Mouse (Mus musculus) hindbrain, embryonic 15.5 days (tissue): ENCODE measurements around the gene Fam189b. TPM values are rescaled to one million over a fixed set of nuclear protein-coding genes. Genes with fewer than 3 reads are reported as not detected.
A peak's percentile ranks its signal among the peaks of the same experiment; 100 is the strongest.
"Not testable (repeated sequence)": the region's sequence is repeated elsewhere in the genome, so short reads cannot be mapped to it uniquely, and the experiment has no call there.

Experiments
- ATAC-seq: fragments of 200-750 bp; cut with Nextera tagmentation; 2 replicates; pipeline ENCODE4 v1.8.0; 2017; ENCODE audit warnings: low read depth, moderate number of reproducible peaks, moderate TSS enrichment; ENCODE audit not compliant: low FRiP score
- H3K27ac ChIP-seq: fragments of 300-500 bp; sonication (generic); replicated peaks from 2 replicates; pipeline ENCODE4 v1.5.1; 2015; ENCODE audit warnings: mild to moderate bottlenecking, inconsistent platforms
- H3K27me3 ChIP-seq: fragments of 300-500 bp; sonication (generic); 2 replicates; pipeline ENCODE4 v1.6.1; 2015; ENCODE audit warnings: control low read depth, inconsistent platforms
- H3K36me3 ChIP-seq: fragments of 300-500 bp; sonication (generic); 2 replicates; pipeline ENCODE4 v1.6.1; 2015; ENCODE audit warnings: control low read depth, inconsistent platforms
- H3K4me1 ChIP-seq: fragments of 300-500 bp; sonication (generic); replicated peaks from 2 replicates; pipeline ENCODE4 v1.6.1; 2015; ENCODE audit warnings: control low read depth, inconsistent platforms
- H3K4me2 ChIP-seq: fragments of 300-500 bp; sonication (generic); 2 replicates; pipeline ENCODE4 v1.6.1; 2015; ENCODE audit warnings: moderate library complexity, mild to moderate bottlenecking, inconsistent platforms
- H3K4me3 ChIP-seq: fragments of 300-500 bp; sonication (generic); 2 replicates; pipeline ENCODE4 v1.5.1; 2015; ENCODE audit warnings: mild to moderate bottlenecking, inconsistent platforms
- H3K9ac ChIP-seq: fragments of 300-500 bp; sonication (generic); 2 replicates; pipeline ENCODE4 v1.6.1; 2015; ENCODE audit warnings: inconsistent platforms
- H3K9me3 ChIP-seq: fragments of 300-500 bp; sonication (generic); 2 replicates; pipeline ENCODE4 v1.6.1; 2016; ENCODE audit warnings: control low read depth, inconsistent platforms
- WGBS: fragments of 180-500 bp; shearing (Covaris S2); methylation state at CpG from one replicate; pipeline ENCODE4 v1.1.7; 2015; 5-methylcytosine and 5-hydroxymethylcytosine counted together
- polyA plus RNA-seq: library from polyadenylated mRNA; unstranded; fragments of >200 nt; fragmentation: Nextera tagmentation; extraction: Ambion mirVana; gene quantifications from 2 replicates; pipeline ENCODE4 v1.2.1, GENCODE M21; 2015

Fam189b gene
- polyA plus RNA-seq, 1 experiment from 2014 or later: 39.2 TPM

DNA sequence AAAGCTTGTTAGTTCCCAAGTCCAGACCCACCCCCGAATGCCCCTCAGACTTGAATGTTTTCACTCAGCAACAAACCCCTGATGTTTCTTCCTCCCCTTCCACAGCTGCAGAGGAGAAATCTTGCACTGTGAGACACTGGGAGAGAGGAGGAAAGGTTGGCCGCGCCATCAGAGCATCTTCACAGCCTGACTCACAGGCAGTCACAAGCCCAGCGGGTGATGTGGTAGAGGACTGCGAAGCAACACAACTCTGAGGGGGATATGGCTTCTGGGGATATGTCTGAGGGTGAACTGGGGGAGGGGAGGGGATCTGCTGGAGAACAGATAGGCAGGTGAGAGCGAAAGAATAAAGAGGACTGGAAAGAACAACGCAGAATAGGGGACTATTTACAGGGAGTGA, 24.3 kb upstream of the Fam189b start:
- peak overlapping the region; percentile 74 for H3K4me2 ChIP-seq
- H3K27ac ChIP-seq: peak overlapping the region; percentile 67
- no peaks in the 10 kb centered on the region for H3K9me3 ChIP-seq
- ATAC-seq: no peak
- H3K4me1 ChIP-seq: peaks cover 32% of the 10 kb centered on the region
- peak overlapping the region; percentile 78 for H3K9ac ChIP-seq
- H3K27me3 ChIP-seq: no peaks in the 10 kb centered on the region
- 15% methylated on average over 7 of the region's 7 CpGs for WGBS
- peak overlapping the region; percentile 79 for H3K4me3 ChIP-seq
- no peaks in the 10 kb centered on the region for H3K36me3 ChIP-seq

DNA sequence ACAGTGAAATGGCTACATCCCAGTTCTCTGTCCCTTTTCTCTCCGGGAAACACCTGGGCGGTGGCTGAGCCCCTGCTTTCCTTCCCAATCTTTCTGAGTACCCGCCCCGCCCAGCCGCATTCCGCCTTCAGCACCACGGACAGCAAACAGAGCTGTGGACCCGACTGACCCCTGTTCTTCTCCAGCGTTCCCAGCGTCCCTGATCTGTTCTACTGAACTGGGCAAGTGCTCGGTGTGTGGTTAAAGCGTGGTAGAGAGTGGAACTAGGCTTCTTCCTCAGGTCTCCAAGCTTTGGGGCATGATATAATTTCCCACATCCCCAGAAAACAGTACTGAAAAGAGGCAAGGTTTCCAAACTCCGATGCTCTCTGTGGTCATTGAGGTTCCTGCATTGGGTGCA, 23.7 kb upstream of the Fam189b start:
- no peaks in the 10 kb centered on the region for H3K36me3 ChIP-seq
- no peaks in the 10 kb centered on the region for H3K27me3 ChIP-seq
- H3K4me2 ChIP-seq: peak overlapping the region; percentile 74
- ATAC-seq: 0 out of 2 replicates have a peak, but pooled peaks have one; percentile 5
- WGBS: 2% methylated on average over 13 of the region's 13 CpGs
- peak overlapping the region; percentile 79 for H3K4me3 ChIP-seq
- no peaks in the 10 kb centered on the region for H3K9me3 ChIP-seq
- peak overlapping the region; percentile 78 for H3K9ac ChIP-seq
- H3K4me1 ChIP-seq: peaks cover 38% of the 10 kb centered on the region
- peak overlapping the region; percentile 67 for H3K27ac ChIP-seq

GRCm38 (mm10) chr3:89159616-89160344, 23.2 kb upstream of the Fam189b start, which contains the start of gene Hcn3:
Gene Hcn3, minus strand, starts transcription at chr3:89160196.
- ATAC-seq: peak; percentile 82
- under 1% methylated on average over 57 of the region's 66 CpGs for WGBS
- Histone ChIP-seq H3K36me3 (no peaks in the 10 kb centered on the region), H3K4me2 (peak within 1 kb of the TSS; percentile 74), H3K4me1 (peaks cover 38% of the 10 kb centered on the region), H3K27ac (peak within 1 kb of the TSS; percentile 67), H3K4me3 (peak within 1 kb of the TSS; percentile 79), H3K27me3 (no peaks in the 10 kb centered on the region), H3K9me3 (no peaks in the 10 kb centered on the region), H3K9ac (peak within 1 kb of the TSS; percentile 78)

DNA sequence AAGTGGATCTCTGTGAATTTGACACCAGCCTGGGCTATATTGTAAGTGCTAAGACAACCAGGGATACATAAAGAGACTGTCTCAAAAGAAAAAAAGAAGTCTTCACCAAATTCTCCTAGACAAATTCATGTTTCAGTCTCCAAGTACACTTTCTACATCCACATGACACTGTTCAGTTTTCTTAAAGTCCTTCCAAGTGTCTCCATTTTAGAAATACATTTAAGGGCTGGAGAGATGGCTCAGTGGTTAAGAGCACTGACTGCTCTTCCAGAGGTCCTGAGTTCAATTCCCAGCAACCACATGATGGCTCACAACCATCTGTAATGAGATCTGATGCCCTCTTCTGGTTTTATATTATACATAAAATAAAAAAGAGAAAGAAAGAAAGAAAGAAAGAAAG, 21.7 kb upstream of the Fam189b start:
- peaks cover 49% of the 10 kb centered on the region for H3K4me1 ChIP-seq
- not testable (repeated sequence) for H3K36me3 ChIP-seq, H3K9ac ChIP-seq, H3K27ac ChIP-seq, ATAC-seq, H3K9me3 ChIP-seq, H3K4me2 ChIP-seq, H3K27me3 ChIP-seq, H3K4me3 ChIP-seq

DNA sequence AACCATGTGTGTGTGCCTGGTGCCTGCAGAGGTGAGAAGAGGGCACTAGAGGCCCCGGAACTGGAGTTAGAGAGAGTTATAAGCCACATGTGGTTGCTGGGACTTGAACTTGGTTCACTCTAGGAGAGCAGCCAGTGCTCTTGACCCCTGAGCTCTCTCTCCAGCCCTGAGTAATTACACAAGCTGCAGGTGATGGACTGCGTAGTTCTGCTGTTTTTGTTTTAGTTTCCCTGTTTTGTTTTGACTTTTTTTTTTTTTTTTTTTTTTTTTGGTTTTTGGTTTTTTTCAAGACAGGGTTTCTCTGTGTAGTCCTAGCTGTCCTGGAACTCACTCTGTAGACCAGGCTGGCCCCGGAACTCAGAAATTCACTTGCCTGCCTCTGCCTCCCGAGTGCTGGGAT, 21.2 kb upstream of the Fam189b start:
- Histone ChIP-seq H3K27me3 (no peaks in the 10 kb centered on the region), H3K36me3 (no peaks in the 10 kb centered on the region), H3K27ac (no peak overlapping the region), H3K9ac (no peak overlapping the region), H3K4me1 (peaks cover 54% of the 10 kb centered on the region), H3K4me2 (no peak overlapping the region), H3K9me3 (no peaks in the 10 kb centered on the region), H3K4me3 (no peak overlapping the region)
- no peak for ATAC-seq
- 85% methylated on average over 4 of the region's 4 CpGs for WGBS

DNA sequence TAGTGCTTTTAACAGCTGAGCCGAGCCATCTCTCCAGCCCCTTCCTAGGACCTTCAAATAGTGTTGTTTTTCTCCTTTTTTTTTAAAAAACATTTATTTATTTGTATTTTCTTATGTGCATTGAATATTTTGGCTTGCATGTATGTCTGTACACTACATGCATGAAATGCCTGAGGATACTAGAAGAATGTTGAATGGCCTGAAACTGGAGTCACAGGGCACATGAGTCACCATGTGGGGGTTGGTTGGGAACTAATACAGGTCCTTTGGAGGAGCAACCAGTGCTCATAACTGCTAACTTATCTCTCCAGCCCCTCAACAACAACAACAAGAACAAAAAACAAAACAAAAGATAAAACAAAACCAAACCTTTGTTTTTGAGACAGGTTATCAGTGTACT, 19.8 kb upstream of the Fam189b start:
- WGBS: 89% methylated on average over 1 of the region's 1 CpGs
- H3K4me3 ChIP-seq: no peak overlapping the region
- H3K4me1 ChIP-seq: peaks cover 46% of the 10 kb centered on the region
- H3K27me3 ChIP-seq: no peaks in the 10 kb centered on the region
- no peak overlapping the region for H3K9ac ChIP-seq
- no peak overlapping the region for H3K27ac ChIP-seq
- H3K9me3 ChIP-seq: no peaks in the 10 kb centered on the region
- no peak overlapping the region for H3K4me2 ChIP-seq
- ATAC-seq: no peak
- peaks cover 5% of the 10 kb centered on the region for H3K36me3 ChIP-seq

DNA sequence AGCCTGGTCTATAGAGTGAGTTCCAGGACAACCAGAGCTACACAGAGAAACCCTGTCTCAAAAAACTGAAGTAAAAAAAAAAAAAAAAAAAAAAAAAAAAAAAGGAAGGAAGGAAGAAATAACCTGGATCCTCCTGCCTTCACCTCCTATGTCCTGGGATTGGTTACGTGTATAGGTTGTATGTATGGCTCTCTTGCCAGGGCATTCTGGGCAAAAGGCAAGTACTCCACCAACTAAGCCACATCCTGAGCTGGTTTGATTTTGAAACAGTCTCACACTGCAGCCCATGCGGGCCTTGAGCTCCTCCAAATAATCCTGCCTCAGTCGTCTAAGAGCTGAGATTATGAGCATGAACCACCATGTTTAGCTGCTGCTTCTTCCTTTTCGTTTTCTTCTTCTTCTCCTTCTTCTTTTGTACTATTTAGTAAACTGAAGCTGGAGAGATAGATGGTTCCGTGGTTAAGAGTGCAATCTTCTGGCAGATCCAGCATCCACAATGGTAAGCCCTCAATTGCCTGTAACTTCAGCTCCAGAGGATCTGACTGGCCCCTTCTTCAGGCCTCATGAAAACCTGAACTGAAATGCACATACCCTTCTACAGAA, 19.2 kb upstream of the Fam189b start:
- Histone ChIP-seq H3K27ac (peak overlapping the region; percentile 93), H3K27me3 (no peaks in the 10 kb centered on the region), H3K4me2 (peak overlapping the region; percentile 64), H3K9me3 (no peaks in the 10 kb centered on the region), H3K4me1 (peaks cover 40% of the 10 kb centered on the region), H3K4me3 (peak overlapping the region; percentile 82), H3K9ac (peak overlapping the region; percentile 89), H3K36me3 (peaks cover 11% of the 10 kb centered on the region)
- ATAC-seq: no peak
- WGBS: 72% methylated on average over 5 of the region's 5 CpGs

GRCm38 (mm10) chr3:89164506-89165267, 18.3 kb upstream of the Fam189b start, which contains the start of gene Clk2:
Gene Clk2, plus strand, starts transcription at chr3:89164795.
- H3K4me2 ChIP-seq: peak within 1 kb of the TSS; percentile 64
- H3K9ac ChIP-seq: peak within 1 kb of the TSS; percentile 89
- H3K9me3 ChIP-seq: no peaks in the 10 kb centered on the region
- H3K4me1 ChIP-seq: peaks cover 33% of the 10 kb centered on the region
- ATAC-seq: peak; percentile 96
- H3K4me3 ChIP-seq: peak within 1 kb of the TSS; percentile 82
- WGBS: under 1% methylated on average over 69 of the region's 79 CpGs
- H3K27me3 ChIP-seq: no peaks in the 10 kb centered on the region
- peak within 1 kb of the TSS; percentile 93 for H3K27ac ChIP-seq
- H3K36me3 ChIP-seq: peaks cover 21% of the 10 kb centered on the region

DNA sequence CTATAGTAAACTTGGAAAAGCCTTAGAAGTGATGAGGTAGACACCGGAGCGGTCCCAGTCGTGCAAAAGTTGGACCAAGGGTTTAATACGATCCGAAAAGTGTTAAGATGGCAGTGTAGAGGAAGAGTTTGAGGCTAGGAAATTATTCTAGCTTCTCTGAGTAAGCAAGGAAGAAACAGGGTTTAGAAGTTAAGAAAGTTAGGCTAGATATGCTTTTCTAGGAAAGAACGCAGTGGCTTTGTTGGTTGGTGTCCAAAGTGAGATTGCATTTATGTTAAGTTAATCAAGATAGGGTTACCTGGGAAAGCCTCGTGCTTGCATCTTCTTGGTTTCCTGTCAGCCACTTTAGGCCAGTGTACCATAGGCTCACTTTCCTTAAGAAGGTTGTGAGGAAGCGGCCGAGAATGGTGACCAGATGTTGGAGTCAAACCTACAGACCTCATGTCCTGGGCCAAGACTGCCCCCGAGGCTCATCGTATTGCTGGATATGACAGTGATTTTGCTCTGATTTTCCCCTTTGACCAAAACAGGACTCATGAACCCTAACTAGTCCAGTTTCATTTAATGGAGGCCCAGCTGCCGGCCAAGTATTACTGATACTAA, 17.6 kb upstream of the Fam189b start:
- Histone ChIP-seq H3K9me3 (no peaks in the 10 kb centered on the region), H3K4me1 (peaks cover 28% of the 10 kb centered on the region), H3K4me2 (peak overlapping the region; percentile 64), H3K36me3 (peaks cover 28% of the 10 kb centered on the region), H3K27ac (peak overlapping the region; percentile 93), H3K27me3 (no peaks in the 10 kb centered on the region), H3K4me3 (peak overlapping the region; percentile 82), H3K9ac (peak overlapping the region; percentile 89)
- WGBS: 23% methylated on average over 12 of the region's 12 CpGs
- ATAC-seq: no peak

DNA sequence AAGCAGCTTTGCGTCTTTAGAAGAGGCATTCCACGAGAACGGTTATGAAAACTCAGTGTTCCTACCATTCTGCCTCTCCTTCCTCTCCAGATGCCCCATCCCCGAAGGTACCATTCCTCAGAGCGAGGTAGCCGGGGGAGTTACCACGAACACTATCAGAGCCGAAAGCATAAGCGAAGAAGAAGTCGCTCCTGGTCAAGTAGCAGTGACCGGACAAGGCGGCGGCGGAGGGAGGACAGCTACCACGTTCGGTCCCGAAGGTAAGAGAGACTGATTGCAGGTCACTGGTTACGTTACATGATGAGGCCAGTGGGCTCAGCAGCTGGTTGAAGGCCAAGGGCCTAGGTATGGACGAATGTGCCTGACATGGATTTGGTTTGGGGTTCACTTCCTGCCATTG, 16.0 kb upstream of the Fam189b start:
- whole genome bisulfite sequencing: 96% methylated on average over 19 of the region's 19 CpGs
- Histone ChIP-seq H3K27me3 (no peaks in the 10 kb centered on the region), H3K4me1 (peaks cover 27% of the 10 kb centered on the region), H3K4me3 (no peak overlapping the region), H3K36me3 (peaks cover 39% of the 10 kb centered on the region), H3K4me2 (no peak overlapping the region), H3K9ac (no peak overlapping the region), H3K27ac (no peak overlapping the region), H3K9me3 (no peaks in the 10 kb centered on the region)
- ATAC-seq: no peak

DNA sequence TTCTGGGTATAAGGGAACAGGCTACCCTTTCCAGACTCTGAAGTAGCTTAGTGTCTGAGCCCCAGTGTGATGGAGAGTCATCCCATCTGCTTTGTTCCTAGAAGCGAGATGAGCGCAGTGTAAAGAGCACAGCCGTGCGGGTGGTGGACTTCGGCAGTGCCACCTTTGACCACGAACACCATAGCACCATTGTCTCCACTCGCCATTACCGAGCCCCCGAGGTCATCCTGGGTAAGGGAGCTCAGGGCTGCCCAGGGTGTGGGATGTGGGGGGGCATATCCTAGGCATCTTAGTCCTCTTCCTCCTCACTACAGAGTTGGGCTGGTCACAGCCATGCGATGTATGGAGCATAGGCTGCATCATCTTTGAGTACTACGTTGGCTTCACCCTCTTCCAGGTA, 8.1 kb upstream of the Fam189b start:
- no peaks in the 10 kb centered on the region for H3K9me3 ChIP-seq
- H3K27me3 ChIP-seq: no peaks in the 10 kb centered on the region
- ATAC-seq: no peak
- no peak overlapping the region for H3K4me3 ChIP-seq
- peaks cover 72% of the 10 kb centered on the region for H3K36me3 ChIP-seq
- H3K4me2 ChIP-seq: no peak overlapping the region
- H3K4me1 ChIP-seq: peaks cover 15% of the 10 kb centered on the region
- no peak overlapping the region for H3K9ac ChIP-seq
- H3K27ac ChIP-seq: no peak overlapping the region
- 92% methylated on average over 11 of the region's 11 CpGs for WGBS

DNA sequence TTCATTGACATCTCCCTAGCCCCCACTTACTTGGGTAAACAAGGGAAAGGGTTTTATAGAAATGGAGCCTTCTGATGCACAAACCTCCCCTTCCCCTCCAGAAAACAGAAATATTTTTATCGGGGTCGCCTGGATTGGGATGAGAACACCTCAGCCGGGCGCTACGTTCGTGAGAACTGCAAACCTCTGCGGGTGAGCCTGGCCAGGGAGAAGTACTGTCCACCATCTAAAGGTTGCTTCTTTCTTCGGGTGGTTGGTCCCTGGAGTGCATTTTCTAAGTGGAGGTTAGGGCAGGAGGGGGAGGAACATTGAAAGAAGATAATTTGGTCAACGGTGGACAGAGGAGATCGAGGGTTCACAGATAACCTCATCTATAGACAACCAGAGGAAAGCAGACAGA, 7.4 kb upstream of the Fam189b start:
- no peak overlapping the region for H3K4me3 ChIP-seq
- WGBS: 91% methylated on average over 10 of the region's 10 CpGs
- H3K9ac ChIP-seq: no peak overlapping the region
- peaks cover 72% of the 10 kb centered on the region for H3K36me3 ChIP-seq
- peaks cover 15% of the 10 kb centered on the region for H3K4me1 ChIP-seq
- H3K9me3 ChIP-seq: no peaks in the 10 kb centered on the region
- no peaks in the 10 kb centered on the region for H3K27me3 ChIP-seq
- H3K27ac ChIP-seq: no peak overlapping the region
- ATAC-seq: no peak
- no peak overlapping the region for H3K4me2 ChIP-seq
